ENCODE assay signal across 26 mouse cellular contexts in genomic region chr15:29226889-29227288, GRCm38 (mm10).
DNase-seq lines count a peak whose midpoint lies in the region; ATAC-seq and TF ChIP-seq lines count a peak whose summit lies in the region.
"Had no signal": no experiment of that assay in that cellular context is flagged by ENCODE, and none has a peak within 500 bp of the region (broad histone marks: within the 10 kb centered on the region; RNA-seq: fewer than 3 reads in every experiment).

No protein-coding gene starts in this region.

- no peaks in the 10 kb centered on the region for H3K9me3 ChIP-seq in forebrain, postnatal 0 days (ENCODE audit: low read length)
- H3K9me3 ChIP-seq: embryonic facial prominence, embryonic 12.5 days; G1E; heart, embryonic 13.5 days; hindbrain, embryonic 12.5 days; liver, embryonic 13.5 days; midbrain, embryonic 12.5 days had no signal

- no peaks in the 10 kb centered on the region for H3K36me3 ChIP-seq in testis, adult 2 months (ENCODE audit: control insufficient read depth, insufficient read depth, low read length)
- no peaks in the 10 kb centered on the region for H3K36me3 ChIP-seq in forebrain, postnatal 0 days (ENCODE audit: insufficient read depth)
- H3K36me3 ChIP-seq: embryonic facial prominence, embryonic 12.5 days; G1E; heart, embryonic 13.5 days; hindbrain, embryonic 12.5 days; liver, embryonic 13.5 days; midbrain, embryonic 12.5 days had no signal

- H3K4me1 ChIP-seq in testis, adult 2 months (ENCODE audit: control insufficient read depth, insufficient read depth, low read length), result no peaks in the 10 kb centered on the region
- no peaks in the 10 kb centered on the region for H3K4me1 ChIP-seq in forebrain, postnatal 0 days (ENCODE audit: insufficient read depth)
- H3K4me1 ChIP-seq: embryonic facial prominence, embryonic 12.5 days; heart, embryonic 13.5 days; hindbrain, embryonic 12.5 days; liver, embryonic 13.5 days; midbrain, embryonic 12.5 days had no signal

- peak; percentile 90 for ATAC-seq in forebrain, postnatal 0 days
- ATAC-seq: Patski had no signal

- TF ChIP-seq CTCF in layer of hippocampus, adult 2 months (conservative IDR thresholded peaks at IDR 0.05), result no peak
- no peak for TF ChIP-seq CTCF in testis, adult 2 months (IDR thresholded peaks at IDR 0.05; ENCODE audit: control insufficient read depth, insufficient read depth, insufficient replicate concordance, low read depth, low read length)
- TF ChIP-seq CTCF in forebrain, postnatal 0 days (IDR thresholded peaks at IDR 0.05; ENCODE audit: low read depth), result no peak

- no peak overlapping the region for H3K4me3 ChIP-seq in layer of hippocampus, adult 2 months
- H3K4me3 ChIP-seq in testis, adult 2 months (ENCODE audit: control insufficient read depth, low read depth, low read length), result no peak overlapping the region
- H3K4me3 ChIP-seq in forebrain, postnatal 0 days (ENCODE audit: low read depth, low read length), result no peak overlapping the region
- H3K4me3 ChIP-seq: embryonic facial prominence, embryonic 12.5 days; heart, adult 2 months; heart, embryonic 13.5 days; hindbrain, embryonic 12.5 days; liver, embryonic 13.5 days; midbrain, embryonic 12.5 days had no signal

- H3K27ac ChIP-seq in layer of hippocampus, adult 2 months, result no peak overlapping the region
- H3K27ac ChIP-seq in testis, adult 2 months (ENCODE audit: control insufficient read depth, insufficient read depth, low read depth, low read length), result peak overlapping the region; percentile 45; the same call in 1 of the 2 replicates
- H3K27ac ChIP-seq in forebrain, postnatal 0 days (ENCODE audit: low read depth, low read length), result no peak overlapping the region
- H3K27ac ChIP-seq: embryonic facial prominence, embryonic 12.5 days; heart, adult 2 months; heart, embryonic 13.5 days; hindbrain, embryonic 12.5 days; kidney, postnatal 0 days; liver, embryonic 13.5 days; midbrain, embryonic 12.5 days; stomach, postnatal 0 days had no signal

- DNase-seq in cerebellum, adult 9-11 months, result peak; percentile 11
- DNase-seq in cerebellum, adult 11 months, result no peak
- peak; percentile 13 to 26 for DNase-seq in layer of hippocampus, adult 2 months (ENCODE audit: low spot score in 2 of 2)
- DNase-seq in layer of hippocampus, postnatal 25 days (ENCODE audit: extremely low spot score in 1 of 2, low spot score in 1 of 2), result no peak
- no peak for DNase-seq in testis, postnatal 10 days (ENCODE audit: low spot score)
- DNase-seq in forebrain, postnatal 0 days, result peak; percentile 33
- no peak for DNase-seq in left cerebral cortex, adult 18-20 months (ENCODE audit: low spot score in 2 of 2)
- DNase-seq: adrenal gland, postnatal 36 days; gastrocnemius, postnatal 36 days; heart, adult 2 months; heart, postnatal 14 days; kidney, adult 2 months; liver, embryonic 13.5 days; lung, adult 2 months; lung, postnatal 14 days; right cerebral cortex, postnatal 14 days had no signal

- TF ChIP-seq POLR2A in testis, adult 2 months (IDR thresholded peaks at IDR 0.05; ENCODE audit: control insufficient read depth, low read depth, low read length), result no peak

- no peaks in the 10 kb centered on the region for H3K27me3 ChIP-seq in testis, adult 2 months (ENCODE audit: control insufficient read depth, insufficient read depth, low read length)
- no peaks in the 10 kb centered on the region for H3K27me3 ChIP-seq in forebrain, postnatal 0 days (ENCODE audit: insufficient read depth, low read length)
- H3K27me3 ChIP-seq: CH12.LX; embryonic facial prominence, embryonic 12.5 days; heart, embryonic 13.5 days; hindbrain, embryonic 12.5 days; liver, embryonic 13.5 days; midbrain, embryonic 12.5 days had no signal

- 53% methylated on average over 1 of the region's 1 CpGs for WGBS in forebrain, postnatal 0 days

- no peak overlapping the region for H3K4me2 ChIP-seq in forebrain, postnatal 0 days (ENCODE audit: low read depth)
- H3K4me2 ChIP-seq: embryonic facial prominence, embryonic 12.5 days; heart, embryonic 13.5 days; hindbrain, embryonic 12.5 days; liver, embryonic 13.5 days; midbrain, embryonic 12.5 days had no signal

- no peak overlapping the region for H3K9ac ChIP-seq in forebrain, postnatal 0 days
- H3K9ac ChIP-seq: embryonic facial prominence, embryonic 12.5 days; heart, embryonic 13.5 days; hindbrain, embryonic 12.5 days; liver, embryonic 13.5 days; midbrain, embryonic 12.5 days had no signal

Comparison
In these comparisons a context has a peak if more than half of its experiments do, and no peak if none do; other contexts are left out.
1. DNase-seq: peak in cerebellum, adult 9-11 months (single experiment), layer of hippocampus, adult 2 months (2 of 2) and forebrain, postnatal 0 days (single experiment); none in cerebellum, adult 11 months (single experiment), layer of hippocampus, postnatal 25 days (0 of 2), testis, postnatal 10 days (single experiment) and left cerebral cortex, adult 18-20 months (0 of 2).